Mouse (Mus musculus) liver, embryonic 12.5 days (tissue): ENCODE measurements around the gene Fbxl13. TPM values are rescaled to one million over a fixed set of nuclear protein-coding genes. Genes with fewer than 3 reads are reported as not detected.
A peak's percentile ranks its signal among the peaks of the same experiment; 100 is the strongest.

Experiments
- ATAC-seq: fragments of 200-750 bp; cut with Nextera tagmentation; 2 replicates; pipeline ENCODE4 v1.8.0; 2017; ENCODE audit warnings: moderate number of reproducible peaks, mild to moderate bottlenecking, moderate library complexity
- H3K27ac ChIP-seq: fragments of 300-500 bp; sonication (generic); 2 replicates; pipeline ENCODE4 v1.5.1; 2016; ENCODE audit warnings: mild to moderate bottlenecking
- H3K27me3 ChIP-seq: fragments of 300-500 bp; sonication (generic); replicated peaks from 2 replicates; pipeline ENCODE4 v1.6.1; 2016; ENCODE audit warnings: mild to moderate bottlenecking, moderate library complexity
- H3K36me3 ChIP-seq: fragments of 300-500 bp; sonication (generic); 2 replicates; pipeline ENCODE4 v1.6.1; 2016; ENCODE audit warnings: mild to moderate bottlenecking, moderate library complexity
- H3K4me1 ChIP-seq: fragments of 300-500 bp; sonication (generic); 2 replicates; pipeline ENCODE4 v1.6.1; 2016
- H3K4me2 ChIP-seq: fragments of 300-500 bp; sonication (generic); 2 replicates; pipeline ENCODE4 v1.6.1; 2016; ENCODE audit warnings: mild to moderate bottlenecking, moderate library complexity
- H3K4me3 ChIP-seq: fragments of 300-500 bp; sonication (generic); 2 replicates; pipeline ENCODE4 v1.5.1; 2016; ENCODE audit warnings: mild to moderate bottlenecking, moderate library complexity
- H3K9ac ChIP-seq: fragments of 300-500 bp; sonication (generic); 2 replicates; pipeline ENCODE4 v1.6.1; 2016; ENCODE audit warnings: mild to moderate bottlenecking, moderate library complexity
- H3K9me3 ChIP-seq: fragments of 300-500 bp; sonication (generic); replicated peaks from 2 replicates; pipeline ENCODE4 v1.6.1; 2016; ENCODE audit warnings: mild to moderate bottlenecking, moderate library complexity
- WGBS: fragments of 180-500 bp; shearing (Covaris S2); methylation state at CpG from one replicate; pipeline ENCODE4 v1.1.7; 2016; ENCODE audit not compliant: insufficient replicate concordance; 5-methylcytosine and 5-hydroxymethylcytosine counted together
- polyA plus RNA-seq: library from polyadenylated mRNA; unstranded; fragments of >200 nt; fragmentation: Nextera tagmentation; extraction: Ambion mirVana; gene quantifications from 2 replicates; pipeline ENCODE4 v1.2.1, GENCODE M21; 2016

Fbxl13 gene
- 0.06 and 0.23 TPM in 2 replicates for polyA plus RNA-seq

DNA sequence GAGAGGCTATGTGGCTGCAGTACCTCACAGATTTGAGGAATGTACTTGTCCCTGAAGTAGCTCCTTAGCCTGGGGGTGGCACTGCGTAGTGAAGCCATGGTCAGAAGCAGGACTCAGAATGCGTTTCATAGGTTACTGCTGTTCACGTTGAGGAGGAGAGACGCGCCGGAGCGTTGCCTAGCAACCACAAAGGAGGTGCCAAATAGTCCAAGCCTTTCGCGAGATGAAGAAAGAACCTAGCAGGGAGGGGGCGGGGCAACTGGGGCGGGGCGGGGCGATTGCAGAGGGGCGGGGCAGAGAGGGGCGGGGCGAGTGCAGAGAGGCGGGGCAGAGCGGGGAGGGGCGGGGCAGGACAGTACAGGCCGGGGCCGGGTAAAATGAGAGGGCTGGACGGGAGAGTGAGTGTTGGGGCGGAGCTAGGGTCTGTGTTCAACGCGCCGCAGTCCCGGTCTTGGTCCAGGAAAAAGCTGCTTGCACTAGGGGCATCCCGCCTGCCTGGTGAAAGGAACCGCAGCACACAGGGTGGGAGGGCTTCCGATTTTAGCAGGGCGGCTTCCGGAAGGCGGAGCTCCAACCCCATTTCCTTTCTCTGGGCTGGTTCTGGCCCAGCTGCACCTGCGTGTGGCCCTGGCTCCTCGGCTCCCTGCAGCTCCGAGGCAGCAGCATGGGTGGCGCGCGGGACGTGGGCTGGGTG is at the start of gene Fbxl13, which contains the start of gene Armc10:
Fbxl13 (minus strand) TSS at position 196 of the 694 bp plus-strand sequence.
Armc10 (plus strand) TSS at position 375 of the 694 bp plus-strand sequence.
- Histone ChIP-seq H3K9me3 (no peaks in the 10 kb centered on the region), H3K27me3 (peaks cover 28% of the 10 kb centered on the region), H3K9ac (peak within 1 kb of the TSS; percentile 83), H3K36me3 (peaks cover 28% of the 10 kb centered on the region), H3K27ac (peak within 1 kb of the TSS; percentile 86), H3K4me1 (peaks cover 20% of the 10 kb centered on the region), H3K4me2 (peak within 1 kb of the TSS; percentile 81), H3K4me3 (peak within 1 kb of the TSS; percentile 79)
- ATAC-seq: peak; percentile 96
- WGBS: 2% methylated on average over 39 of the region's 40 CpGs

DNA sequence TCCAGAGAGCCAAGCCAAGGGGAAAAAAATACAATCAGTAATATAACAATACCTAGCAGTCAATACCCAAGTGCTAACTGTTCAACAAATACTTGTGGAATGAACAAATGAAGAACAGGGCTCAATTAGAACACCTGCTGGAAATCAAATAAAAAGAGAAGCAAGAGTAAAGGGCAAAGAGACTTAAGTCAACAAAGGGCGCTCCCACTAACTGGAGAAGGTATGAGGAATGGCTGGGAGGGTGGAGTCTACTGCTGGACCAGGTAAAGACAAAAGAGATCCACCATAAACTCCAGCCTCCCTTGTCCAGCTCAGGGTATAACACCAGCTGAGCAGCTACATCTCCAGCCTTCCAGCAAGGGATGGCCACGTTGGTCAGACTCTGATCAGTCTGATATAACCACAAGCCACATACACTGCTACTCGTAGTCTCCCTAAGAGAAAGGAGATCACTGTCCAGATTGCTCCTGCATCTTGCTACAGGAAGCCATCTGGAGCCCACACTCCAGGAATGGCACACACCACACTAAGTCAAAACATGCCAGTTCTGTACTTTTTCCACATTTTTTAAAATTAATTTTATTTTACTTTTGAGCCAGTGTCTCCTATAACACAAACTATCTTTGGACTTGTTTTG is 49.5 kb upstream of the Fbxl13 start:
- Histone ChIP-seq H3K4me1 (peaks cover 3% of the 10 kb centered on the region; the same call in 1 of the 2 replicates), H3K4me2 (no peak overlapping the region), H3K36me3 (no peaks in the 10 kb centered on the region), H3K27ac (no peak overlapping the region), H3K27me3 (no peaks in the 10 kb centered on the region), H3K9me3 (no peaks in the 10 kb centered on the region), H3K4me3 (no peak overlapping the region), H3K9ac (no peak overlapping the region)
- WGBS: 40% methylated on average over 3 of the region's 3 CpGs
- ATAC-seq: no peak

DNA sequence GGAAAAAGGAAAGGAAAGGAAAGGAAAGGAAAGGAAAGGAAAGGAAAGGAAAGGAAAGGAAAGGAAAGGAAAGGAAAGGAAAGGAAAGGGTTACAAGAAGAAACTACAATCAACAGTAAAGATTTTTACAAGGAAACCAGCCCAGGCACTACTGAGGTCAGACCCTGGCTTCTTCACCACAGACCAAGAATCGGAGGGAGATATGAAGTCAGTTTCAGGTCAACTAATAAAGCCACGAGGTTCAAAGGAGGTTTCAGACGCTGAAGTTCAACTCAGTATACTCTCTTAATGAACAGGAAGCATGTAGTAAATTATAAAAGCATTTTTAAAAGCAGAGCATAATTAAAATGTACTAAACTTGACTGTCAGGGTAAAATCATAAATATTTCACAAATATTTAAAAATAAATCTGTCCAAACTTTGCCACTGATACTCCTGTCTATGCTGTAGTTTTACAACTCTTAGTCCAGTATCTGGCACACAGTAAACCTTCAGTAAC is 48.0 kb upstream of the Fbxl13 start:
- Histone ChIP-seq H3K4me2 (no peak overlapping the region), H3K4me1 (no peaks in the 10 kb centered on the region), H3K36me3 (no peaks in the 10 kb centered on the region), H3K27me3 (no peaks in the 10 kb centered on the region), H3K27ac (no peak overlapping the region), H3K9me3 (no peaks in the 10 kb centered on the region), H3K4me3 (no peak overlapping the region), H3K9ac (no peak overlapping the region)
- no peak for ATAC-seq
- 44% methylated on average over 3 of the region's 3 CpGs for WGBS

DNA sequence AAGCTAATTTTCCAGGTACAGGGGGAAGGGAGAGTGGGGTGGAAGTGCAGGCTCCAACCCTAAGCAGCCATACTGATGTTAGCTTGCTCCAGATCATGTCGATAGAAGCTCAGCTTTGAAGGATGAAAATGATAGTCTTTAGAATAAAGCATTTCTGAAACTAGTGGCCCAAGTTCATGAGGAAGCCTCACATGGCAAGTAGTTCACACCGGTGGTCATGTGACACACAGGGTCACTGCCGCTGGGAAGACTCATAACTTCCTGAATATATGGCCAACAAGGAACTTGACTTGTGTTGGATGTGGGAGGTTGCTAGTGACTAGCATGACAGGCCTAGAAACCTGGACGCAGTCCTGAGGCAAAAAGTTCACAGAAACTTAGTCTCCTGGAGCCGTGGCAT is 46.8 kb upstream of the Fbxl13 start:
- Histone ChIP-seq H3K27ac (no peak overlapping the region), H3K4me2 (no peak overlapping the region), H3K9ac (no peak overlapping the region), H3K27me3 (no peaks in the 10 kb centered on the region), H3K36me3 (no peaks in the 10 kb centered on the region), H3K9me3 (no peaks in the 10 kb centered on the region), H3K4me3 (no peak overlapping the region), H3K4me1 (peaks cover 2% of the 10 kb centered on the region; the same call in 1 of the 2 replicates)
- 66% methylated on average over 5 of the region's 5 CpGs for WGBS
- ATAC-seq: no peak

GRCm38 (mm10) chr5:21687042-21687441 is 41.6 kb upstream of the Fbxl13 start:
- no peaks in the 10 kb centered on the region for H3K27me3 ChIP-seq
- no peak overlapping the region for H3K4me2 ChIP-seq
- H3K4me3 ChIP-seq: no peak overlapping the region
- H3K27ac ChIP-seq: no peak overlapping the region
- no peak overlapping the region for H3K9ac ChIP-seq
- no peaks in the 10 kb centered on the region for H3K9me3 ChIP-seq
- no peaks in the 10 kb centered on the region for H3K36me3 ChIP-seq
- 24% methylated on average over 4 of the region's 4 CpGs for WGBS
- peaks cover 9% of the 10 kb centered on the region for H3K4me1 ChIP-seq
- ATAC-seq: peak; percentile 46; the same call in 1 of the 2 replicates

- Histone ChIP-seq H3K4me1 (peaks cover 16% of the 10 kb centered on the region), H3K27ac (no peak overlapping the region), H3K9me3 (no peaks in the 10 kb centered on the region), H3K4me3 (no peak overlapping the region), H3K36me3 (no peaks in the 10 kb centered on the region), H3K4me2 (no peak overlapping the region), H3K9ac (no peak overlapping the region), H3K27me3 (no peaks in the 10 kb centered on the region)
- ATAC-seq: no peak
- 69% methylated on average over 10 of the region's 10 CpGs for WGBS
Observed at GRCm38 (mm10) chr5:21685001-21685400, 39.6 kb upstream of the Fbxl13 start.

GRCm38 (mm10) chr5:21683811-21684210 is 38.4 kb upstream of the Fbxl13 start:
- Histone ChIP-seq H3K27me3 (no peaks in the 10 kb centered on the region), H3K4me1 (peaks cover 16% of the 10 kb centered on the region), H3K9ac (no peak overlapping the region), H3K36me3 (no peaks in the 10 kb centered on the region), H3K4me2 (no peak overlapping the region), H3K4me3 (no peak overlapping the region), H3K9me3 (no peaks in the 10 kb centered on the region), H3K27ac (no peak overlapping the region)
- ATAC-seq: no peak
- 88% methylated on average over 9 of the region's 9 CpGs for WGBS

DNA sequence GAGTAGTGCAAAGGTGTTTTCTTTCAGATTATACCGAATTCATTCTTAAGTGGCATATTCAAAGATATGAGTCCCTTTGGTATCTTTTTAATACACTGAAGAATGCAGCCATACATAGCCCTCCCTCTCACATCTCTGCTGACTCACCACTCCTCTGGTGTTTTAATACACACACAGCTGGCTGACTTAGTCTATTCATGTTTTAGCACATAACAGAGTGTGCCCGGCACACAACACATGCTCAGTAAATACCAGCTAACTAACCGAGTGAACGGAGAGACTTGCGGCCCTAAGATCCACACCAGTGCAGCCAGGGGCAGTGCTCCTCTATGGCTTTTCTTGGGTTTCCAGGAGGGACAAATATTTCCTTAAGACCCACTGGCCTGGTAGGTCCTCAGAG is 35.5 kb upstream of the Fbxl13 start:
- Histone ChIP-seq H3K4me2 (no peak overlapping the region), H3K27ac (no peak overlapping the region), H3K9me3 (no peaks in the 10 kb centered on the region), H3K4me1 (peaks cover 7% of the 10 kb centered on the region; the same call in 1 of the 2 replicates), H3K27me3 (no peaks in the 10 kb centered on the region), H3K9ac (no peak overlapping the region), H3K4me3 (no peak overlapping the region), H3K36me3 (peaks cover 6% of the 10 kb centered on the region; the same call in 1 of the 2 replicates)
- ATAC-seq: no peak
- WGBS: 71% methylated on average over 5 of the region's 5 CpGs

DNA sequence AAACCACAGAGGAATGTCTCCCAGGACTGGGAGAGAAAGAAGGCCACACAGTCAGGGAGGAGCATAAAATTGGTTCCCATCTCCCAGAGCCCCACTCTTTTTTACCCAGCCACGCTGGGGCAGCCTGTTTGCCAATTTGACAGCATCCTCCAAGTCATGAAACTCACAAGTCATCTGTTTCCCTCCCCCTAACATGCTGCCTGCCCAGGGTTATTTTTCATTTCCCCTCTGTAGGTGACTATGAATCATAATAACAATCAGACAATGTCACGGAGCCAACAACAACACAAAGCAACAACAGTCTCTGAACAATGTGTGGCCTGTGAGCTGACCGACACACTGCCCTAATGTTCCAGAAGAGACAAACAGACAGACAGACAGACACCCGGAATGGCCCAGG is 34.6 kb upstream of the Fbxl13 start:
- Histone ChIP-seq H3K27me3 (no peaks in the 10 kb centered on the region), H3K27ac (no peak overlapping the region), H3K9ac (no peak overlapping the region), H3K4me3 (no peak overlapping the region), H3K4me1 (peaks cover 7% of the 10 kb centered on the region; the same call in 1 of the 2 replicates), H3K4me2 (no peak overlapping the region), H3K36me3 (peaks cover 14% of the 10 kb centered on the region), H3K9me3 (no peaks in the 10 kb centered on the region)
- 73% methylated on average over 4 of the region's 4 CpGs for WGBS
- ATAC-seq: no peak

GRCm38 (mm10) chr5:21678363-21678762 is 32.9 kb upstream of the Fbxl13 start:
- Histone ChIP-seq H3K27ac (no peak overlapping the region), H3K36me3 (peaks cover 21% of the 10 kb centered on the region), H3K4me2 (no peak overlapping the region), H3K4me1 (peaks cover 16% of the 10 kb centered on the region), H3K9ac (no peak overlapping the region), H3K9me3 (no peaks in the 10 kb centered on the region), H3K4me3 (no peak overlapping the region), H3K27me3 (no peaks in the 10 kb centered on the region)
- WGBS: 89% methylated on average over 9 of the region's 9 CpGs
- no peak for ATAC-seq

- ATAC-seq: no peak
- Histone ChIP-seq H3K27me3 (no peaks in the 10 kb centered on the region), H3K27ac (no peak overlapping the region), H3K9ac (no peak overlapping the region), H3K4me1 (peaks cover 18% of the 10 kb centered on the region), H3K4me2 (no peak overlapping the region), H3K36me3 (peaks cover 21% of the 10 kb centered on the region), H3K9me3 (no peaks in the 10 kb centered on the region), H3K4me3 (no peak overlapping the region)
- 86% methylated on average over 6 of the region's 6 CpGs for WGBS
Observed at GRCm38 (mm10) chr5:21677939-21678338, 32.5 kb upstream of the Fbxl13 start.

DNA sequence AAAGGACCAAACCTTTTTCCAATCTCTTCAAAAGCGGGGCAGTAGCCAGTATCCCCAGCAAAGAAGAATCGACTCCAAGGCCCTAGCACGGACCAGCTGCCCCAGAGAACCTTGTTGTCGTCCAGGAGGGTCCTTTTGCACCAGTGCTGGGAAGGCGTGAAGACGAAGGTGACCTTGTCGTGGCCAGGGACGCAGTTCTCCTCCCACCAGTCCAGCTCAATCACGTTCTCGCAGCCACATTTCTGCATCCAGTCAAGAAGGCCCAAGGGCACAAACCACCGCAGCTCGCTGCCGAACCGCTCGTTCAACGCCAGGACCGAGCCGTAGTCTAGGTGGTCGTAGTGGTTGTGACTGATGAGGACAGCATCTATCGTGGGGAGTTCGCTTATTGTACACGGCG is 30.1 kb upstream of the Fbxl13 start:
- no peaks in the 10 kb centered on the region for H3K27me3 ChIP-seq
- H3K4me2 ChIP-seq: no peak overlapping the region
- H3K4me3 ChIP-seq: no peak overlapping the region
- no peak overlapping the region for H3K27ac ChIP-seq
- H3K4me1 ChIP-seq: peaks cover 15% of the 10 kb centered on the region
- H3K9ac ChIP-seq: no peak overlapping the region
- no peaks in the 10 kb centered on the region for H3K9me3 ChIP-seq
- WGBS: 89% methylated on average over 23 of the region's 23 CpGs
- ATAC-seq: no peak
- peaks cover 21% of the 10 kb centered on the region for H3K36me3 ChIP-seq
